Mouse (Mus musculus) CH12F3 (cell line): ENCODE data around the gene Car10.
"Not testable (repeated sequence)": the region's sequence is repeated elsewhere in the genome, so short reads cannot be mapped to it uniquely, and the experiment has no call there.

Experiments used
- in situ Hi-C: fragments of 300-500 bp; cut with MboI; formaldehyde crosslinking; loops from 2 replicates; pipeline ENCODE4 v1.14.3; 2020; ENCODE audit warnings: low sequenced_read_pairs

Gene Car10

GRCm38 (mm10) chr11:93373697-93374354 is 276.0 kb downstream of the Car10 start:
- in situ Hi-C loops: no loop called here

GRCm38 (mm10) chr11:93391159-93391558 is 293.3 kb downstream of the Car10 start:
- in situ Hi-C loops: no loop called here

GRCm38 (mm10) chr11:93393371-93393770 is 295.5 kb downstream of the Car10 start:
- in situ Hi-C loops: not testable (repeated sequence)

GRCm38 (mm10) chr11:93396356-93396755 is 298.5 kb downstream of the Car10 start:
- in situ Hi-C loops: no loop called here

GRCm38 (mm10) chr11:93401167-93401566 is 303.3 kb downstream of the Car10 start:
- in situ Hi-C loops: not testable (repeated sequence)

GRCm38 (mm10) chr11:93407981-93408380 is 310.2 kb downstream of the Car10 start:
- in situ Hi-C loops: no loop called here

- in situ Hi-C loops: no loop called here
These were observed 333.7 kb downstream of the Car10 start for GRCm38 (mm10) chr11:93431482-93431881.

- in situ Hi-C loops: no loop called here
These were observed 337.4 kb downstream of the Car10 start for GRCm38 (mm10) chr11:93434997-93435915.

GRCm38 (mm10) chr11:93436892-93437291 is 339.1 kb downstream of the Car10 start:
- in situ Hi-C loops: no loop called here

GRCm38 (mm10) chr11:93440466-93440865 is 342.6 kb downstream of the Car10 start:
- in situ Hi-C loops: no loop called here

- in situ Hi-C loops: no loop called here
These were observed 345.9 kb downstream of the Car10 start for GRCm38 (mm10) chr11:93443777-93444176.

GRCm38 (mm10) chr11:93444741-93445140 is 346.9 kb downstream of the Car10 start:
- in situ Hi-C loops: no loop called here

GRCm38 (mm10) chr11:93447566-93447965 is 349.7 kb downstream of the Car10 start:
- in situ Hi-C loops: no loop called here

- in situ Hi-C loops: no loop called here
These were observed 350.7 kb downstream of the Car10 start for GRCm38 (mm10) chr11:93448290-93449256.

- in situ Hi-C loops: no loop called here
These were observed 352.7 kb downstream of the Car10 start for GRCm38 (mm10) chr11:93450535-93450934.

GRCm38 (mm10) chr11:93466221-93466620 is 368.4 kb downstream of the Car10 start:
- in situ Hi-C loops: no loop called here

GRCm38 (mm10) chr11:93467711-93468110 is 369.9 kb downstream of the Car10 start:
- in situ Hi-C loops: no loop called here

GRCm38 (mm10) chr11:93470771-93471170 is 372.9 kb downstream of the Car10 start:
- in situ Hi-C loops: no loop called here

GRCm38 (mm10) chr11:93471573-93472179 is 373.8 kb downstream of the Car10 start:
- in situ Hi-C loops: no loop called here

- in situ Hi-C loops: no loop called here
These were observed 386.8 kb downstream of the Car10 start for GRCm38 (mm10) chr11:93484661-93485060.
